Mouse (Mus musculus) midbrain, embryonic 14.5 days (tissue): ENCODE results near the gene Usp34. TPM values are rescaled to one million over a fixed set of nuclear protein-coding genes. Genes with fewer than 3 reads are reported as not detected.
A peak's percentile ranks its signal among the peaks of the same experiment; 100 is the strongest.

Experiments used
- ATAC-seq: fragments of 200-750 bp; cut with Nextera tagmentation; 2 replicates; pipeline ENCODE4 v1.8.0; 2017; ENCODE audit warnings: moderate number of reproducible peaks, moderate library complexity; ENCODE audit not compliant: low FRiP score, low TSS enrichment
- DNase-seq: peaks from one replicate; pipeline ENCODE4 v3.0.0-alpha.2; 2015
- H3K27ac ChIP-seq: fragments of 300-500 bp; sonication (generic); replicated peaks from 2 replicates; pipeline ENCODE4 v1.5.1; 2014; ENCODE audit warnings: mild to moderate bottlenecking, low read depth, low read length, moderate library complexity
- H3K27me3 ChIP-seq: fragments of 300-500 bp; sonication (generic); 2 replicates; pipeline ENCODE4 v1.6.1; 2014; ENCODE audit warnings: low read length, control low read depth, mixed read lengths; ENCODE audit not compliant: control insufficient read depth, insufficient read depth
- H3K36me3 ChIP-seq: fragments of 300-500 bp; sonication (generic); 2 replicates; pipeline ENCODE4 v1.6.1; 2014; ENCODE audit warnings: low read length, control low read depth; ENCODE audit not compliant: control insufficient read depth, insufficient read depth
- H3K4me1 ChIP-seq: fragments of 300-500 bp; sonication (generic); 2 replicates; pipeline ENCODE4 v1.6.1; 2014; ENCODE audit warnings: mild to moderate bottlenecking, antibody characterized with exemption, low read length, control low read depth; ENCODE audit not compliant: control insufficient read depth, insufficient read depth
- H3K4me2 ChIP-seq: fragments of 300-500 bp; sonication (generic); 2 replicates; pipeline ENCODE4 v1.6.1; 2014; ENCODE audit warnings: mild to moderate bottlenecking, low read length, moderate library complexity
- H3K4me3 ChIP-seq: fragments of 300-500 bp; sonication (generic); replicated peaks from 2 replicates; pipeline ENCODE4 v1.5.1; 2014; ENCODE audit warnings: low read depth, low read length
- H3K9ac ChIP-seq: fragments of 300-500 bp; sonication (generic); replicated peaks from 2 replicates; pipeline ENCODE4 v1.6.1; 2014; ENCODE audit warnings: mild to moderate bottlenecking, low read length, moderate library complexity
- H3K9me3 ChIP-seq: fragments of 300-500 bp; sonication (generic); 2 replicates; pipeline ENCODE4 v1.6.1; 2016; ENCODE audit warnings: low read length, control low read depth, mixed read lengths; ENCODE audit not compliant: control insufficient read depth
- WGBS: fragments of 180-500 bp; shearing (Covaris S2); extraction: QIAGEN DNeasy Blood & Tissue Kit; methylation state at CpG from one replicate; pipeline ENCODE4 v1.1.7; 2014; 5-methylcytosine and 5-hydroxymethylcytosine counted together
- polyA plus RNA-seq: library from polyadenylated mRNA; unstranded; fragments of >200 nt; fragmentation: Nextera tagmentation; extraction: Ambion mirVana; gene quantifications from 2 replicates; pipeline ENCODE4 v1.2.1, GENCODE M21; 2014

Gene Usp34
- polyA plus RNA-seq: 57.8 and 59.8 TPM in 2 replicates

DNA sequence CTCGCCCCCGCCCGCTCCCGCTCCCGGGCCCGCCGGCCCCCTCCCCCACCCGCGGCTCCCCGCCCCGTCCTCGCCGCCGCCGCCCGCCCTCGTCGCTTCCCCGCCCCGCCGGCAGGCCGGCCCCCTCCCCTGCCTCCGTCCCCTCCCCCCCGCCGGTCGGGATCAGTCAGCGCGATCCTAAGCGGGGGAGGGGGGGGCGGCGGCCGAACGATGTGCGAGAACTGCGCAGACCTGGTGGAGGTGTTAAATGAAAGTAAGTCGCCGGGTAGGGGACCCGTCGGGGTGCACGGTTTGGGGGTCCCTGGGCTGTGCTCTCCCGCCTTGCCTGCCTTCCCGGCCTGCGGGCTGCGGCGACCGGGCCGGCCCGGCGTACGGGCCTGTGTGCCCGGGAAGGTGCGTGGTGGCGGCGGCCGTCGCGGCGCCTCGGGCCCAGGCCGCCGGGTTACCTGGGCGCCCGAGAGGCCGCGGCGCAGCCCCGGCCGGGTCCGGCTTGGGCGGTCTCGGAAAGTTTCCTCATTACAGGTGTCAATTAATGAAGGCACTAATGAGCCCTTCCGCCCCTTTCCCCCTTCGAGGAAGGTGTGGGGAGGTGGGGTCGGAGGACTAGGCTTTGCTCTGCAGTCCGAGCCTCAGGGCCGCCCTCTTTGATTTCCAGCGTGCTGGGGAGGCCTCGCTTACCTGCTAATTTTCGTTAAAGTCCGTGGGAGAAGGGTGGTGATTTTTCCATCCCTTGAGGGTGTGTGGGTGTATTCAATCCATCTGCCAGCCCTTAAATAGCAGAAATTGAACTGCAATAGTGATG, at the start of gene Usp34:
Gene Usp34 (plus strand): TSS at position 132 of the 802 bp plus-strand sequence.
- peaks cover 8% of the 10 kb centered on the region for H3K4me1 ChIP-seq
- peak; percentile 55 for DNase-seq
- no peaks in the 10 kb centered on the region for H3K36me3 ChIP-seq
- H3K27me3 ChIP-seq: no peaks in the 10 kb centered on the region
- peak within 1 kb of the TSS; percentile 97 for H3K27ac ChIP-seq
- no peaks in the 10 kb centered on the region for H3K9me3 ChIP-seq
- WGBS: under 1% methylated on average over 54 of the region's 80 CpGs
- peak; percentile 65 for ATAC-seq
- peak within 1 kb of the TSS; percentile 90 for H3K4me3 ChIP-seq
- peak within 1 kb of the TSS; percentile 93 for H3K9ac ChIP-seq
- peak within 1 kb of the TSS; percentile 66 for H3K4me2 ChIP-seq

- no peak for DNase-seq
- no peak for ATAC-seq
- Histone ChIP-seq H3K4me3 (no peak overlapping the region), H3K36me3 (peaks cover 18% of the 10 kb centered on the region), H3K9ac (no peak overlapping the region), H3K9me3 (no peaks in the 10 kb centered on the region), H3K27ac (no peak overlapping the region), H3K4me1 (0 out of 2 replicates have a peak, but pooled peaks cover 7% of the 10 kb centered on the region), H3K4me2 (0 out of 2 replicates have a peak overlapping the region, but pooled peaks have one; percentile 0), H3K27me3 (no peaks in the 10 kb centered on the region)
- 92% methylated on average over 4 of the region's 4 CpGs for WGBS
These were observed 47.6 kb upstream of the Usp34 start for GRCm38 (mm10) chr11:23259073-23259472.

DNA sequence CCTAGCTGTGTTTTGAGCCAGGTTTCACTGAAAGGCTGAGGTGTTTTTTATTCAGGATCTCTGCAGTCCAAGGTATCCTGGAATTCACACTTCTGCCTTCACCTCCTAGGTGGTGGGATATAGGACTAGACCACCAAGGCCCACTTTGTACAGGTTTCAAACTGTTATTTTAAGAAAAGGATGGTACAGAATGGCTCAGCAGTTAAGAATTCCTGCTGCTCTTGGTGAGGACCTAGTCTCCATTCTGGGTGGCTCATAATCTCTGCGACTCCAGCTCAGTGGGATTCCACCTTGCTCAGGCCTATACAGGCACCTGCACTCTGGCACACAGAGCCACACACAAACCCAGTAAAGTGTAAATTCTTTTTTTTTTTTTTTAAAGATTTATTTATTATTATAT, 47.2 kb upstream of the Usp34 start:
- no peak for DNase-seq
- Histone ChIP-seq H3K4me3 (no peak overlapping the region), H3K4me2 (no peak overlapping the region), H3K36me3 (peaks cover 22% of the 10 kb centered on the region), H3K27me3 (no peaks in the 10 kb centered on the region), H3K9me3 (no peaks in the 10 kb centered on the region), H3K4me1 (0 out of 2 replicates have a peak, but pooled peaks cover 7% of the 10 kb centered on the region), H3K9ac (no peak overlapping the region), H3K27ac (no peak overlapping the region)
- no peak for ATAC-seq
- 81% methylated on average over 1 of the region's 1 CpGs for WGBS

DNA sequence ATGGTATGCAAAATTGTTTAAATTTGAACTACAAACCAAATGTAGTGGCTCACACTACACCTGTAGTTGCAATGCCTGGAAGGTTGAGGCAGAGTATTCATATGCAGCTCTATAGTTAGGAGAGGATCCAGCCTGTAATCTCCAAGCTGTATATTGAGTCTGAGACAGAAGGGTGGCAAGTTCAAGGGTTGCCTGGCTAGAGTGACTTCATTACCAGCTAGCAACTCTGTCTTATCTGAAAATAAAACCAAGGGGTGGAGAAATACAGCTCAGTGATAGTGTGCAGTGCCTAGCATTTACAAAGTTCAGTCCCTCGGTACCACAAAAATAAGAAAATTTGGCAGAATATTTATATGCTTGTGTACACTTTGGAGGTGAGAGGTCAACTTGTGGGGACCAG, 46.5 kb upstream of the Usp34 start:
- no peak overlapping the region for H3K27ac ChIP-seq
- no peaks in the 10 kb centered on the region for H3K9me3 ChIP-seq
- H3K27me3 ChIP-seq: no peaks in the 10 kb centered on the region
- peaks cover 29% of the 10 kb centered on the region for H3K36me3 ChIP-seq
- WGBS: 93% methylated on average over 1 of the region's 1 CpGs
- no peak overlapping the region for H3K4me2 ChIP-seq
- ATAC-seq: no peak
- no peak overlapping the region for H3K4me3 ChIP-seq
- H3K9ac ChIP-seq: no peak overlapping the region
- 0 out of 2 replicates have a peak, but pooled peaks cover 7% of the 10 kb centered on the region for H3K4me1 ChIP-seq
- no peak for DNase-seq

DNA sequence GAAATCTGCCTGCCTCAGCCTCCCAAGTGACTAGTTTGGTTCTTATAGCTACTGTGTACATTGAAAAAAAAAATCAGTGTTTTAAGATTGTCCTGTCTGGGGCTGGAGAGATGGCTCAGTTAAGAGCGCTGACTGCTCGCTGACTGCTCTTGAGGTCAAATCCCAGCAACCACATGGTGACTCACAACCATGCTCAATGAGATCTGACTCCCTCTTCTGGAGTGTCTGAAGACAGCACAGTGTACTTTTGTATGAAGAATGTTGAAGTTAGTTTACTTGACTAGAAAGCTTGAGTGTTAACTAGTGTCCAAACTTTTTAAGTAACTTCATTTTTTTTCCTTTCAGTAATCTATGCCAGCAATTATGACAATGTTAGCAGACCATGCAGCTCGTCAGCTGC, 45.2 kb upstream of the Usp34 start:
- no peak overlapping the region for H3K27ac ChIP-seq
- 85% methylated on average over 3 of the region's 3 CpGs for WGBS
- DNase-seq (no peak), ATAC-seq (no peak)
- H3K36me3 ChIP-seq: peaks cover 34% of the 10 kb centered on the region
- 0 out of 2 replicates have a peak, but pooled peaks cover 7% of the 10 kb centered on the region for H3K4me1 ChIP-seq
- H3K4me3 ChIP-seq: no peak overlapping the region
- H3K9ac ChIP-seq: no peak overlapping the region
- H3K27me3 ChIP-seq: no peaks in the 10 kb centered on the region
- H3K9me3 ChIP-seq: no peaks in the 10 kb centered on the region
- no peak overlapping the region for H3K4me2 ChIP-seq

- H3K4me1 ChIP-seq: no peaks in the 10 kb centered on the region
- no peak for ATAC-seq
- DNase-seq: no peak
- no peaks in the 10 kb centered on the region for H3K27me3 ChIP-seq
- H3K27ac ChIP-seq: no peak overlapping the region
- H3K9ac ChIP-seq: no peak overlapping the region
- H3K9me3 ChIP-seq: no peaks in the 10 kb centered on the region
- H3K4me3 ChIP-seq: no peak overlapping the region
- peaks cover 50% of the 10 kb centered on the region for H3K36me3 ChIP-seq
- H3K4me2 ChIP-seq: no peak overlapping the region
These were observed 41.7 kb upstream of the Usp34 start for GRCm38 (mm10) chr11:23264949-23265348.

GRCm38 (mm10) chr11:23271770-23272724, 34.6 kb upstream of the Usp34 start:
- ATAC-seq (no peak), DNase-seq (peak; percentile 83)
- Histone ChIP-seq H3K4me3 (no peak overlapping the region), H3K36me3 (peaks cover 78% of the 10 kb centered on the region), H3K27ac (no peak overlapping the region), H3K9ac (no peak overlapping the region), H3K4me1 (no peaks in the 10 kb centered on the region), H3K4me2 (no peak overlapping the region), H3K9me3 (no peaks in the 10 kb centered on the region), H3K27me3 (no peaks in the 10 kb centered on the region)
- WGBS: 65% methylated on average over 4 of the region's 4 CpGs

GRCm38 (mm10) chr11:23275780-23276179, 30.9 kb upstream of the Usp34 start:
- Histone ChIP-seq H3K4me2 (no peak overlapping the region), H3K27ac (no peak overlapping the region), H3K9ac (no peak overlapping the region), H3K27me3 (no peaks in the 10 kb centered on the region), H3K36me3 (peaks cover 89% of the 10 kb centered on the region), H3K4me3 (no peak overlapping the region), H3K4me1 (no peaks in the 10 kb centered on the region), H3K9me3 (no peaks in the 10 kb centered on the region)
- DNase-seq (no peak), ATAC-seq (no peak)
- 90% methylated on average over 3 of the region's 3 CpGs for WGBS
